Mouse (Mus musculus): ENCODE measurements at regions not wholly inside any gene's neighbourhood (a gene's known extent, or its start where the extent isn't known, plus 50 kb on each side); places are given as distances from the start of the nearest gene placed in this dataset.
A peak's percentile ranks its signal among the peaks of the same experiment; 100 is the strongest.
"Not testable (repeated sequence)": the region's sequence is repeated elsewhere in the genome, so short reads cannot be mapped to it uniquely, and the experiment has no call there.

DNA sequence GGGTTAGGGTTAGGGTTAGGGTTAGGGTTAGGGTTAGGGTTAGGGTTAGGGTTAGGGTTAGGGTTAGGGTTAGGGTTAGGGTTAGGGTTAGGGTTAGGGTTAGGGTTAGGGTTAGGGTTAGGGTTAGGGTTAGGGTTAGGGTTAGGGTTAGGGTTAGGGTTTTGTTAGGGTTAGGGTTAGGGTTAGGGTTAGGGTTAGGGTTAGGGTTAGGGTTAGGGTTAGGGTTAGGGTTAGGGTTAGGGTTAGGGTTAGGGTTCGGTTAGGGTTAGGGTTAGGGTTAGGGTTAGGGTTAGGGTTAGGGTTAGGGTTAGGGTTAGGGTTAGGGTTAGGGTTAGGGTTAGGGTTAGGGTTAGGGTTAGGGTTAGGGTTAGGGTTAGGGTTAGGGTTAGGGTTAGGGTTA lies 124.7 kb upstream of the Fgf14 start:
- not testable (repeated sequence) for DNase-seq

DNA sequence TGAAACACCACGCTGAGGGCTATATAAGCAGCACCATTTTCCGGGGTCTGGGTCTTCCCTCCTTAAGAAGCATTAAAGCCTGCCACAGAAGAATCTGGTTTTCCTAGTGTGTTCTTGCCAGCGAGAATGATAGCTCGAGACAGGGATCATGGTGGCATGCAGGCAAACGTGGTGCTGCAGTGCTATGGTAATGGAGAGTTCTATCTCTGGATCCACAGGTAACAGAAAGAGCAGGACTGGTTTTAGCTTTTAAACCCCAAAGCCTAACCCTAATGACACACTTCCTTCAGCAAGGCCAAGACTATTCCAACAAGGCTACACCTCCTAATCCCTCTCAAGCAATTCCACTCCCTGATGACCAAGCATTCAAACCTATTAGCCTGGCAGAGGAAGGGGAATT lies 123.5 kb upstream of the Fgf14 start:
- DNase-seq: no peak

DNA sequence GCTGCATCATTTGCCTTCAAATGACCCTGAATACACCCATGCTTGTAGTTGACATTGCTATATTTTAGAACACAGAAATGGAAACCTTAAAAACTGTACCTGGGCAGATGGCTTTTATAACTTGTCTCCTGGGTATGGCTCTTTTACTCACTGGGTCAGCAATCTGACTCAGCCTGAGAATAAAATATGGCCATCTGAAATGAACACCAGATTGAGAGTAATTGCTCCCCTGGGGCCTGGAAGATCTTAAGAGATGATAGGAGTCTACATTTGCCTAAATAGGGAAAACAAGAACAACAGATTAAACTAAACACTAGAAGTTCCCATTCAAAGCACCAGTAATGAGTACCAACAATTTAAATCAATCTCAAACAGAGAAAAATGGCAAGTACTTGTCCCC lies 98.5 kb upstream of the Fgf14 start:
- DNase-seq: no peak

DNA sequence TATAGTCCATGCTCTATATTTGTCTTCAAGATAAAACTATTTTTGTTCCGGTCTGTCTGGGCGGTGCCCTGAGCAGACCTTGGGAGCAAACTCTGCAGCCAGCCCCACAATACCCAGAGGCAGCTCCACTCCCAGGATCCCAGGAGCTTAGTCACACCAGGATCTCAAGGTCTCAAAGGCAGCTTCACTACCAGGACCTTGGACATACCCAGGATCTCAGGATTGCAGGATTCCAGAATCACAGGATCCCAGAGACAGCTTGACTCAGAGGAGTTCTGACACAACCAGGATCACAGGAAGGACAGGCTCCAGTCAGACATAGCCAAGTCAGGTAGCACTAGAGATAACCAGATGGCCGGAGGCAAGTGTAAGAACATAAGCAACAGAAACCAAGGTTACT lies 91.1 kb upstream of the Fgf14 start:
- no peak for DNase-seq

DNA sequence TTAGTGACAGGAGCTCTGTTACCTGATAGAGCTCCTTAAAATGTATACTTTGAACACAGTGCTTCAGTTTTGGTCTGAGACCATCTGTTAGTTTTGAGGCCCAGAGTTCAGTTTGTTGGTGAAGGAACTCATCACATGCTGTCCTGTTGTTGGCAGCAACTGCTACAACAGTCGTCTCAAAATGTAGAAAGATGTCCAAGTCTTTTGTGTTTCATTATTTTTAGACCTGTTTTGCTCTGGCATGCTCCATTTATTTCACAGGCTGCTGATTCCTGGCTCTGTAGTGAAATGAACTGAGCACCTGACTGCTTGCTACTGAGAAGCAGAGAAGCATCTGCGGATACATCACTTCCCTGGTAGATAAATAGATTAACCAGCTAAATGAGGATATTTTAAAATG lies 90.3 kb upstream of the Fgf14 start:
- DNase-seq: no peak

DNA sequence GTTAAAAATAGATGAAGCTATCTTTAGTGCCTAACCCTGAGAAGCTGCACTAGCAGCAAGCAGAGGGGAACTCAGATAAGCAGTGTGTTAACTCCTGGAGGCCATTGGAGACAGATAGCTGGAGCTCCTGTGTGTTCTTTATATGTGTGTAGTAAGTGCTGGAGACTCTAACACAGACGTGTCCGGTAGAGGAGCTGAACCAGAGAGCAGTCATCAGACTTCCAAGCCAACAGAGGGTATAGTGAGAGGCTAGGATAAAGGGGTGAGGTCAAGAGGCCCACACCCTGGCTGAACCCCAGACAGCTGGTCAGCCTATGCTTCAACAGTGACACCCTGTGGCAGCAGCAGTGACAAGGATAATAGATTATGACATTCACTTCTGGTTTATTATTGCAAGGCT lies 65.6 kb upstream of the Fgf14 start:
- peak; percentile 1 for DNase-seq
